Mouse (Mus musculus) frontal cortex, postnatal 14 days (tissue): ENCODE measurements around the gene Fars2.
"Not testable (repeated sequence)": the region's sequence is repeated elsewhere in the genome, so short reads cannot be mapped to it uniquely, and the experiment has no call there.

ENCODE experiments used
- DNase-seq, 2 experiments: peaks; one replicate each; pipeline ENCODE4 v3.0.0; 2022; ENCODE audit warnings: low spot score in 2 of 2

Fars2 gene

GRCm38 (mm10) chr13:36294503-36294902 lies 177.3 kb downstream of the Fars2 start:
- no peak for DNase-seq

- DNase-seq = peak in 1 of 2 experiments; percentile 32
Observed at GRCm38 (mm10) chr13:36295848-36296247, 178.6 kb downstream of the Fars2 start.

- no peak for DNase-seq
Observed at GRCm38 (mm10) chr13:36296574-36296973, 179.4 kb downstream of the Fars2 start.

GRCm38 (mm10) chr13:36297950-36298781 lies 181.0 kb downstream of the Fars2 start:
- no peak for DNase-seq

- DNase-seq = no peak
Observed at GRCm38 (mm10) chr13:36298782-36299031, 181.5 kb downstream of the Fars2 start.

- DNase-seq = no peak
Observed at GRCm38 (mm10) chr13:36302770-36303169, 185.6 kb downstream of the Fars2 start.

- DNase-seq = no peak
Observed at GRCm38 (mm10) chr13:36305306-36305705, 188.1 kb downstream of the Fars2 start.

- DNase-seq = no peak
Observed at GRCm38 (mm10) chr13:36307386-36307785, 190.2 kb downstream of the Fars2 start.

GRCm38 (mm10) chr13:36309160-36309559 lies 191.9 kb downstream of the Fars2 start:
- DNase-seq = no peak

GRCm38 (mm10) chr13:36314218-36314617 lies 197.0 kb downstream of the Fars2 start:
- no peak for DNase-seq

- DNase-seq = no peak
Observed at GRCm38 (mm10) chr13:36314860-36315800, 197.9 kb downstream of the Fars2 start.

- no peak for DNase-seq
Observed at GRCm38 (mm10) chr13:36317824-36318223, 200.6 kb downstream of the Fars2 start.

GRCm38 (mm10) chr13:36324624-36325023 lies 207.4 kb downstream of the Fars2 start:
- no peak for DNase-seq

- no peak for DNase-seq
Observed at GRCm38 (mm10) chr13:36326539-36326938, 209.3 kb downstream of the Fars2 start.

- DNase-seq = no peak
Observed at GRCm38 (mm10) chr13:36329871-36330270, 212.7 kb downstream of the Fars2 start.

- DNase-seq = no peak
Observed at GRCm38 (mm10) chr13:36330542-36330941, 213.3 kb downstream of the Fars2 start.

GRCm38 (mm10) chr13:36334748-36335147 lies 217.5 kb downstream of the Fars2 start:
- no peak for DNase-seq

GRCm38 (mm10) chr13:36351529-36351928 lies 234.3 kb downstream of the Fars2 start:
- DNase-seq = no peak

GRCm38 (mm10) chr13:36357469-36357868 lies 240.3 kb downstream of the Fars2 start:
- no peak for DNase-seq

- no peak for DNase-seq
Observed at GRCm38 (mm10) chr13:36361419-36361818, 244.2 kb downstream of the Fars2 start.

GRCm38 (mm10) chr13:36365719-36366118 lies 248.5 kb downstream of the Fars2 start:
- DNase-seq = not testable (repeated sequence)

- no peak for DNase-seq
Observed at GRCm38 (mm10) chr13:36366304-36366703, 249.1 kb downstream of the Fars2 start.
